Mouse (Mus musculus) erythroblast, embryonic 14.5 days (primary cell): ENCODE results near the gene Echs1. TPM values are rescaled to one million over a fixed set of nuclear protein-coding genes. Genes with fewer than 3 reads are reported as not detected.

Source experiments
- H3K27me3 ChIP-seq: 2 replicates; pipeline ENCODE4 v1.6.1; 2012; ENCODE audit warnings: inconsistent platforms; ENCODE audit not compliant: control insufficient read depth
- H3K36me3 ChIP-seq: 2 replicates; pipeline ENCODE4 v1.6.1; 2012; ENCODE audit warnings: mild to moderate bottlenecking, inconsistent platforms; ENCODE audit not compliant: control insufficient read depth
- H3K4me1 ChIP-seq: 2 replicates; pipeline ENCODE4 v1.6.1; 2012; ENCODE audit warnings: inconsistent platforms; ENCODE audit not compliant: control insufficient read depth
- H3K4me3 ChIP-seq: replicated peaks from 2 replicates; pipeline ENCODE3; 2012; ENCODE audit warnings: moderate library complexity, mild to moderate bottlenecking, inconsistent platforms
- H3K9me3 ChIP-seq: 2 replicates; pipeline ENCODE4 v1.6.1; 2012; ENCODE audit warnings: low read length, inconsistent platforms, mixed read lengths; ENCODE audit not compliant: control insufficient read depth
- GATA1 ChIP-seq: IDR thresholded peaks from 2 replicates; pipeline ENCODE4 v1.6.1; 2012; ENCODE audit warnings: low read length, inconsistent platforms, mixed read lengths
- TAL1 ChIP-seq: IDR thresholded peaks from 3 replicates; pipeline ENCODE4 v1.6.1; 2012; ENCODE audit warnings: low read length, inconsistent platforms, mixed read lengths
- polyA plus RNA-seq: library from polyadenylated mRNA; stranded (reverse); fragments of >175 nt; gene quantifications from 2 replicates; pipeline ENCODE4 v1.2.3, GENCODE M21; 2012

Echs1 gene
- polyA plus RNA-seq, 1 experiment, result 0.14 TPM

- no peak for TF ChIP-seq GATA1
- TF ChIP-seq TAL1, result no peak
- peaks cover 34% of the 10 kb centered on the region for H3K27me3 ChIP-seq
- H3K4me3 ChIP-seq, result no peak overlapping the region
- peaks cover 4% of the 10 kb centered on the region for H3K4me1 ChIP-seq
- no peaks in the 10 kb centered on the region for H3K36me3 ChIP-seq
- no peaks in the 10 kb centered on the region for H3K9me3 ChIP-seq
Observed at GRCm38 (mm10) chr7:140077698-140078097, 38.6 kb downstream of the Echs1 start.

DNA sequence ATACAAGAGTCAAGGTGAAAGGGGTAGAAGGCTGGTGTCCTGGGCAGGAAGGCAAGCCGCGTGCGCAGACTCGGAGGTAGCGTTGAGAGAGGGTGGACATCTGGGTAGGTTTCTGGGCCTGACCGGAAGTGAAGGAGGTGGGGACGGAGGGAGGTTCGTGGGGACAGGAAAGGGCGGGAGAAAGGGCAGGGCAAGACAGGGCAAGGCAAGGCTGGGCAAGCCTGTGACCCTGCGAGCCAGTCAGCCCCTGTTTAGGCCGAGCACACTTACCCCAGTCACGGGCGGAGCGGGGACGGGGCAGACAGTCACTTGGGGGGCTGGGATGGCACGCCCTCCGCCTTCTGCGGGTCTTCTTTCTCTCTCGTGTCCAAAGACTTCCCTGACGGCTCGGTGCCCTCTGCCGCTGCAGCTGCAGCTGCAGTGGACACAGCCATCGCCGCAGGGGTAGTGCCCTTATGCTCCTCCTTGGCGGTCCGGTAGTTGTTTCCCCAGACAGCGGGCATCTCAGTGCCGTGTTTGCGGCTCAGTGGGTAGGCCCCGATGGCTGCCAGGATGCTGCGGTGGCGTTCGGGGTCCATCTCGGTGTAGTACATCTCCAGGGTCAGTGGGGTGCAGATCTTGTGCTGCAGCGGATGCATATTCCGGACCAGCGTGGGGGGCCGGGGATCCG, 46.1 kb downstream of the Echs1 start:
- no peak for TF ChIP-seq TAL1
- no peak for TF ChIP-seq GATA1
- H3K4me1 ChIP-seq, result peaks cover 2% of the 10 kb centered on the region; the same call in 1 of the 2 replicates
- no peak overlapping the region for H3K4me3 ChIP-seq
- no peaks in the 10 kb centered on the region for H3K9me3 ChIP-seq
- H3K27me3 ChIP-seq, result peaks cover 15% of the 10 kb centered on the region
- H3K36me3 ChIP-seq, result no peaks in the 10 kb centered on the region

GRCm38 (mm10) chr7:140067397-140067796, 48.9 kb downstream of the Echs1 start:
- Histone ChIP-seq H3K4me1 (peaks cover 2% of the 10 kb centered on the region; the same call in 1 of the 2 replicates), H3K4me3 (no peak overlapping the region), H3K9me3 (no peaks in the 10 kb centered on the region), H3K27me3 (peaks cover 34% of the 10 kb centered on the region), H3K36me3 (no peaks in the 10 kb centered on the region)
- TF ChIP-seq GATA1 (no peak), TAL1 (no peak)

DNA sequence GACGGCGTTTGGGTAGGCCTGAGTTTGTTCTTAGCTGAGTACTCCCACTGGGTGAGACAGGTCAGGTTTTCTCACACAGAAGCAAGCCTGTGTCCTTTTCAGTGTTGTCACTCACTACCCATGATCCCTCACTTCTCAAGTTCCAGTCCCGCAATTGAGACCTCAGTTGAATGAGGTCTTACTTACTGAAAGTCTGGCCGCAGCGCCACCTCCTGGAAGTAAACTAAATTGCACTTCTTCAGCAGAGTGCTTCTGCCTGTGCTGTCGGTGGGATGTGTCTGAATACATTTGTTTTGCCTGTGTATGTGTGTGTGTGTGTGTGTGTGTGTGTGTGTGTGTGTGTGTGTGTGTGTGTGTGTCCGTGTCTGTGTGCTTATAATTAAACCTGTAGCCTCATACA, 53.2 kb downstream of the Echs1 start:
- H3K27me3 ChIP-seq, result peaks cover 65% of the 10 kb centered on the region
- TF ChIP-seq GATA1 (no peak), TAL1 (no peak)

DNA sequence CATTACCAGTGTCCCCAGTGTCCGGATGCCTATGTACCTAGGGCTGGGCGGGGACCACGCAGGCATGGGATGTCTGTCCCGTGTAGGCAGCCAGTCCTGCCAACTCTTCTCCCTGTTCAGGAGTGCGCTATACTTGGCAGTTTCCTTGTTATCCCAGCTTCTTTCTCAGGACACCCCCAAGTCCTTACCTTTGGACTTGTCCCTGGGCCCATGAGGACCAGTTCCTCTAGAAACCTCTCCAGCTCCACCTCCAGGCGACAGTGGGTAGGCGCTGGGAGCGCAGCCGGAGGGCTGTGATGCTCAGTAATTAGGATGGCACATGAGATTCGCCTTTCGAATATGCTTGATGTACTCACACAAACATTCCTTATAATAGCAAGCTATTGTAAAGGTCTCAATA, 54.0 kb downstream of the Echs1 start:
- H3K36me3 ChIP-seq, result no peaks in the 10 kb centered on the region
- peaks cover 73% of the 10 kb centered on the region for H3K27me3 ChIP-seq
- H3K4me1 ChIP-seq, result no peaks in the 10 kb centered on the region
- no peak overlapping the region for H3K4me3 ChIP-seq
- no peaks in the 10 kb centered on the region for H3K9me3 ChIP-seq
- TF ChIP-seq TAL1 (no peak), GATA1 (no peak)

More for the DNA sequence above, 53.2 kb downstream of the Echs1 start:
- Histone ChIP-seq H3K4me1 (no peaks in the 10 kb centered on the region), H3K4me3 (no peak overlapping the region), H3K36me3 (no peaks in the 10 kb centered on the region), H3K9me3 (no peaks in the 10 kb centered on the region)

DNA sequence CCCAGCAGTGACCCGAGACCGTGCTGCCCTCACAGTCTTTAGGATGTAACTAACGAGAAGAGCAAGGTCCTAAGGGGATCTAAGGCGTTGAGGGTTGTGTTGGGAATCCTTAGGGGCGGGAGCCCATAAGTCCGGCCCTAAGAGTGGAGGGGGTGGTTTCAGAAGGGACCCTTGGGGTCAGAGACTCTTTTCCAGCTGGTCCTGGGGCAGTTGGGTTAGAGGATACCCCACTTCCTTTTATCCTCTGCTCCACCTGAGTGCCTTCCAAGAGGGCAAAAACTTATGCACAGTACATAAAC, 54.5 kb downstream of the Echs1 start:
- no peaks in the 10 kb centered on the region for H3K36me3 ChIP-seq
- TF ChIP-seq TAL1, result no peak
- peaks cover 78% of the 10 kb centered on the region for H3K27me3 ChIP-seq
- no peak overlapping the region for H3K4me3 ChIP-seq
- H3K4me1 ChIP-seq, result no peaks in the 10 kb centered on the region
- no peaks in the 10 kb centered on the region for H3K9me3 ChIP-seq

- H3K4me1 ChIP-seq, result no peaks in the 10 kb centered on the region
- peaks cover 83% of the 10 kb centered on the region for H3K27me3 ChIP-seq
- no peak overlapping the region for H3K4me3 ChIP-seq
Observed at GRCm38 (mm10) chr7:140060936-140061831, 55.1 kb downstream of the Echs1 start.

GRCm38 (mm10) chr7:140059601-140060000, 56.7 kb downstream of the Echs1 start:
- Histone ChIP-seq H3K4me1 (no peaks in the 10 kb centered on the region), H3K36me3 (no peaks in the 10 kb centered on the region), H3K4me3 (no peak overlapping the region), H3K27me3 (peaks cover 93% of the 10 kb centered on the region), H3K9me3 (0 out of 2 replicates have a peak, but pooled peaks cover 2% of the 10 kb centered on the region)
- TF ChIP-seq GATA1 (no peak), TAL1 (no peak)

More at GRCm38 (mm10) chr7:140060936-140061831, 55.1 kb downstream of the Echs1 start:
- Histone ChIP-seq H3K9me3 (no peaks in the 10 kb centered on the region), H3K36me3 (no peaks in the 10 kb centered on the region)
- no peak for TF ChIP-seq GATA1
- no peak for TF ChIP-seq TAL1

GRCm38 (mm10) chr7:140058528-140058927, 57.7 kb downstream of the Echs1 start:
- Histone ChIP-seq H3K9me3 (0 out of 2 replicates have a peak, but pooled peaks cover 2% of the 10 kb centered on the region), H3K36me3 (no peaks in the 10 kb centered on the region), H3K27me3 (peaks cover 93% of the 10 kb centered on the region), H3K4me1 (no peaks in the 10 kb centered on the region), H3K4me3 (no peak overlapping the region)
- TF ChIP-seq TAL1, result no peak
- TF ChIP-seq GATA1, result no peak
